Mouse (Mus musculus) layer of hippocampus, postnatal 14 days (tissue): ENCODE measurements around the gene Bmf. TPM values are rescaled to one million over a fixed set of nuclear protein-coding genes. Genes with fewer than 3 reads are reported as not detected.

Source experiments
- DNase-seq, 2 experiments: peaks; one replicate each; pipeline ENCODE4 v3.0.0; 2021 to 2022; ENCODE audit warnings: low spot score in 2 of 2, mixed read lengths in 1 of 2
- total RNA-seq, 2 experiments: library from RNA; stranded (reverse); gene quantifications; 2 replicates each; pipeline ENCODE4 v1.2.3; 2021

Gene Bmf
- total RNA-seq, 2 experiments from 2014 or later, result 5.2 to 6.7 TPM

DNA sequence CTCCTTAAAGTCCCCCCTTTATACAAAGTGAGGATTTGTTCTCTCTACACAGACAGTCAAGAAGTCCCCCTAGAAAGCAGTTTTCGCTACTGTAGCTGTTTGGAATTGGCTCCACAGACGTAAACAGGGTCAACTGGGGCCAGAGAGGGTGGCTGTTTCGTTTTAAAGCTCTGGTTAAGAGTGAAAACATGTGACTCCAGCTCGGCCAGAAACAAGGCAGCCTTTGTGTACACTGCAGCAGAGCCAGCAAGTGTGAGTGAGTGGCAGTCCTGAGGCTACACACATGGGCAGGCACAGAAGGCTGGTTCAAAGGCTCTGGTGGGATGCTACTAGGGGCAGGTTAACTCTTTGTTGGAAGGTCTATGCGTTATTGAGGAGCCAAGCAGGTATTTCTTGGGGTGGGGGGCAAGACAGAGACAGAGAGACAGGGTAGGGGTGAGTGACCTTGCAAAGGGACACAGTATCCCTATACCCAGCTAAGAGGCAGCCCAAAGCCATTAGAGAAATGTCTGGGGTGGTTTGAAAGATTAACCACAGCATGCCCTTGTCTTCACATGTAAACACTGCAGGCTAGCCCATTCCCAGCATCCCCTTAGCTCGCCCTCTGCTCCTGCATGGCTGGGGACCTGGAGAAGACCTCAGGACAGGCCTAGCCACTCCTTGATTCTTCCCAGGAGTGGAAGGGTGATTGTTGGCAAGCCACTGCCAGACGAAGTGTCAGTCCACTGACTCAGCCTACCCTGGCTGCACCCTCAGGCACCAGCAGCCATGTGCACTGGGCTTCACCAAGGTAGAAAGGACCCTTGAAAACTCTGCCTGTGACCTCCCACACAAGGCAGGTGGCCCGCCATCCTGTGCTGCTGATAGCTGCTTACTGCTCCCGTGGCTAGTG, 29.2 kb downstream of the Bmf start:
- DNase-seq, result peak in 1 of 2 experiments; percentile 65

- DNase-seq, result no peak
Observed at GRCm38 (mm10) chr2:118512418-118513377, 36.8 kb downstream of the Bmf start.

DNA sequence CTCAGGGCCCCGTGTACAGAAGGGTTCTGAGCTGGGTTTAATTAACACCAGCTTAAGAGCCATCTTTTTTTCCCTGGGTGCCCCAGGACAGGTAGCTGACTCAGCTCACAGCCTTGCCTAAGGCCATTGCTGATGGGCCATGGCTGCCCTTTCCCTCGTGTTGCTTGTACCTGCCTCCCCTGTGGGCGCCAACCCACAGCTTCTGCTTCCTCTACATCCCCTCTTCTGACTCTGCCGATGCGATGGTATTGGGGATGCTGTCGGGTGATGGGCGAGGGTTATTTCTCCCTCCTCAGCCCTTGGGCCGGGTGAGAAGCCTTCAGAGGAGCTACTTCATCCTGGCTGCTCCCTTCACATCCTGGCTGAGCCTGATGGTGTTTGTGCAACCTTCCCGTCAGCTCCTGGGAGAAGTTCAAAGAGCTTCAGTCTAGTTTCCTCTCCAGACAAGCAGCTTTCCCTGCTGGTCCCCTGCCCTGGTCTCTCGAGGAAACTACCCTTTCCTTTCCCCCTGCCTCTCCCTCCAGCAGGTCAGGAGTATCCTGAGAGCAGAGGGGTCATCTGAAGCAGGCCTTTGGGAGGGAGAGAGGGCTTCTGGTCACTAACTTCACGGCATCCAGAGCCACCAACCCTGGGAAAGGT, 37.6 kb downstream of the Bmf start:
- no peak for DNase-seq

DNA sequence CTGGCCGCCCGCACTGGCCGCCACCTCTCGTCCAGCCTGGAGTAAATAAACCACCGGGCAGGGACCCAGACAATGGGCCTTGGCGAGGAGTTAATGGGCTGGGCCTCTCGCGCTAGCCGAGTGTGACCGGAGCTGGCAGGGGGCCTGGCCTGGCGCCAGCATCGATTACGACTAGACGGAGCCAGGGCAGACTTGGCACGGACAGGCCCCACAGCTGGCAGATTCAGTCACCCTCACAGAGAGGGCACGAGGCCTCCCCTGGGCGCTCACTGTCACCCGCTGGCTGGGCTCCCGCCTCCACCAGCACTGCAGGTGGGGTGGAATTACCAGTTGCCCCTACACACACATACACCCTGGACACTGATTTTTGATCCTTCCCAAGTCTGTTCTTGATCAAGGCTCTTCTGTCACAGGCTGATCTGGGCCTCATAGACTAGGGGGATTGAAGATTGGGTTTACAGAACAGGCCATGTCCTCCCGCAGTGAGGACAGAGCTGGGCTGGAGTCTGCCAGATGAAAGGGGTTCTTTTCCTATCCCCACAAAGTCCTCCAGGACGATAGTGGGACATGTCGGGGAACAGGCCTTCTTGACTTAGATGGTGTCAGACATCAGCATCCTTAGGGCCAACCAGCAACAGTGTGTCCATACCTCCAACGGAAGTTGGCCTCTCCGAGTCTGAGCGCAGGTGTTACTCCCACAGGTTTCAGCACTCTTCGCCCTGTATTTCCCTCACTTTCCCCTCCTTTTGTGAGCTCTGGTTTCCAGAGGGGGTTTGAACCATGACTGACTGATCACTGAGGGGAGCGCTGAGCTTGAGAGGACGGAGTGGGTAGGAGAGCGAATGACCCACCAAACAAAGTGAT, 38.8 kb downstream of the Bmf start:
- DNase-seq, result peak; percentile 82 to 92

DNA sequence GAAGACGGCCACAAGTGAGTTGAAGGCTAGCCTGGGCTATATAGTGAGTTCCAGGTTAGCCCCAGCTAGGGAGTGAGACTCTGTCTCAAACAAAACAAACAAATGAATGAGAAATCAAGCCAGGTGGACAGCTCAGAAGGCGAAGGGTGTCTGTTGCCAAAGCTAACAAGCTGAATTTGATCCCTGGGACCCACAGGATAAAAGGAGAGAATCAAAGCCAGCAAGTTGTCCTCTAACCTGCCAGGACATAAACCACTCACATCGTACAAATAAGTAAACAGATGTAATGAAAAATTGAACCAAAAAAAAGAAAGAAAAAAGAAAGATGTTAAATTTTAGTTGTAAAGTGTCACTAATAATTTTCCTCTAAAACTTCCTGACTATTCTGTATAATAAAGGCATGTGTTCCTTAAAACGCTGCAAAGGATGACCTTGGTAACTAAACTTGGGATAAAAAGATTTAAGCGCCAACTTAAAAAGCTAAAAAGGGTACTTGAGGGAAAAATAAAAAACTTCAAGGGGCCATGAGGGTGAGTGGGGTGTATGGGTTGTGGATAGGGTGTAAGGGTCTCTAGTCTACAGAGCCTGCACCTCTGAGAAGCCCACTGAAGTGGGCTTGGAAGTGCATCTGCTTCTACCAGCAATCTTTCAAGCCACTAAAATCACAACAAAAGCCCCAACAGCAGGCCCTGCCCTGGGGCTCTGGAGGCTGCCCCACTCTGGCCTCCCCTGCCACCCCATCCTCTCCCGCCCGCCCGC, 39.6 kb downstream of the Bmf start:
- DNase-seq, result no peak

GRCm38 (mm10) chr2:118507126-118507525, 42.4 kb downstream of the Bmf start:
- DNase-seq, result no peak

GRCm38 (mm10) chr2:118500191-118500590, 49.3 kb downstream of the Bmf start:
- DNase-seq, result no peak

DNA sequence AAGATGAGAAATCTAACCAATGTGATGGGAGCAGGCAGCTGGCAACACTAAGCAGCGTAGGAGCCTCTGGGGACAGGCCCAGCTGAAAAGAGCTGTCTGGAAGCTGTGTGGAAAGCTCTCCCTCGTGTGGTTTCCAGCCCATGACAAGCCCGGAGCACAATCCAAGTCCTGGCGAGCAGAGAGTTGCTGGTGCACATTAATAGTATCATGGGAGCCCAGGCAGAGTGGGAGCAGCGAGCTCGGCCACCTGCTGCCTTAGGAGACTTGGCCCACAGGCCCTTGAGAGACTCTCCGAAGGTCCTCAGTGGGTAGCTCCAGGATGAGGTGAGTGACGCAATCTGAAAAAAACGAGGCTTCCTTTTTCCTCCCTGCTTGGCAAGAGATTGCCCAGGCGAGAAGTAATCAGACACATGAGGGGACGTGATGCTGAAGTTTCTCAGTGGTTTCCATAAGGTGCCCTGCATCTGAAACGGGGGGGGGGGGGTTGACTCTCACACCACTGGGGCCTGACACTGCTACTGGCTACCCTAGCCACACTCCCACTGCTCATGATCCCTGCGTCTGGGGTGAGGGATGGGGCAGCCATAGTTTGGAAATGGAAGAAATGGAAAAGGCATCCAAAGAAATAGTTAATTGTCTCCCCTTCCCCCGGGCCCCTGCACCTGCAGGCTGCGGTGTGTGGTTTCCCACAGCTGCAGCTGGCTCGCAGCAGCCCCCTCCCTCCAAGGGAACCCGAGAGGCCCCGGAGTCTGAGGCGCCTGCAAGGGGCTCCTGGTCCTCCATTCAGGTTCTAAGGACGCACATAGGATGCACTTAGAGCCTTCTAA, 50.1 kb downstream of the Bmf start:
- DNase-seq, result no peak

GRCm38 (mm10) chr2:118498476-118498875, 51.0 kb downstream of the Bmf start:
- no peak for DNase-seq

- DNase-seq, result no peak
Observed at GRCm38 (mm10) chr2:118497890-118498289, 51.6 kb downstream of the Bmf start.

GRCm38 (mm10) chr2:118495024-118495423, 54.5 kb downstream of the Bmf start:
- no peak for DNase-seq

GRCm38 (mm10) chr2:118491741-118492395, 57.6 kb downstream of the Bmf start:
- DNase-seq, result no peak

GRCm38 (mm10) chr2:118491281-118491731, 58.2 kb downstream of the Bmf start:
- no peak for DNase-seq

DNA sequence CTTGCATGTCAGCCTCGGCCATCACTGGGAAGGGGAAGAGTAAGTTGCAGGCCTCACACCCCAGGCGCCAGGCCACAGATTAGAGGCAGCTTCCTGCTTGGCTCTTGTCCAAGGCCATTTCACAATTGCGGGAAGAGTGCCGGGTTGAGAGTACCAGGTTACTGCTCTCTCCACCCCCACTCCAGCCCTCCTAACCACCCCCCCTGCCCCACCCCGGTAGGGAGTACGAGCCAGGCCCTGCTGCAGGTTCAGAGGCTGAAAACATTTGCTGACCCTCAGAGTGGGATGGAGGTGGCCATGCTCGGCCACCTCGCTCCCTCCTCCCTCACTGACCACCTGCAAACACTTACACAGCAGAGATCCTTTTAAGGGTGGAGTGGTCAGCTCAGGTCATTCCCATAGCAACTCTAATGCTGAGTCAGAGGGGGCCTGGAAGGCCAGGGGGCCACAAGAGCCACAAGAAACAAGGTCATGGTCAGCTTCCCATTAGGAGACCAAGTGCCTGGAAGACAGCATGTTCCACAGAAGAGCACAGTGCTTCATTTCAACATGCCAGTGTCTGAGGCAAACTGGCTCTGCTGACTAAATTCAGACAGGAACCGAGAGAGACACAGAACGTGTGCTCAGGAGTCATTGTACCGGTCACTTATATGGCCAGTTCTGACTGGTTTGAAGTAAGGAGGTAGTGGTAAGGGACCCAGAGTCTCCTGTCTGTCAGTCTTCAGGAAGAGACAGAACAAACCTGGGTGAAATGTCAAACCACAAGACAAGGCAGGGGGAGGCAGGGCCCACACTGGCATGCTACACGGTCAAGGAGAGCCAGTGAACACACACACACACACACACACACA, 59.0 kb downstream of the Bmf start:
- peak in 1 of 2 experiments; percentile 46 for DNase-seq

DNA sequence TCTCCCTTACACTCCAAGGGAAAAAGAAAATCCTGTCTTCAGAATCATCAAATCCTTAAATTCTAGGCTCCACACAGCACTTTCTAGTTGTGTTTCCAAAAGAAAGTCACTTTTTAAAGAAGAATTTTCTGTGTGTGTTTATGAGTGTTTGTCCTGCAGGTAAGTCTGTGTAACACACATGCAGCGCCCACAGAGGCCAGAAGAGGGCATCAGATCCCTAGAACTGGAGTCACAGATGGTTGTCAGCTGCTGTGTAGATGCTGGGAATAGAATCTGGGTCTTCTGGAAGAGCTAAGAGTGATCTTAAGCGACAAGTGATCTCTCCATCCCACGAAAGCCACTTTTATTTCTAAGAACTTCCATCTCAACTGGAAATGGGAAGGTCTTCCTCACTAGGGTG, 61.7 kb downstream of the Bmf start:
- no peak for DNase-seq

GRCm38 (mm10) chr2:118486933-118487332, 62.6 kb downstream of the Bmf start:
- DNase-seq, result peak; percentile 63 to 79

DNA sequence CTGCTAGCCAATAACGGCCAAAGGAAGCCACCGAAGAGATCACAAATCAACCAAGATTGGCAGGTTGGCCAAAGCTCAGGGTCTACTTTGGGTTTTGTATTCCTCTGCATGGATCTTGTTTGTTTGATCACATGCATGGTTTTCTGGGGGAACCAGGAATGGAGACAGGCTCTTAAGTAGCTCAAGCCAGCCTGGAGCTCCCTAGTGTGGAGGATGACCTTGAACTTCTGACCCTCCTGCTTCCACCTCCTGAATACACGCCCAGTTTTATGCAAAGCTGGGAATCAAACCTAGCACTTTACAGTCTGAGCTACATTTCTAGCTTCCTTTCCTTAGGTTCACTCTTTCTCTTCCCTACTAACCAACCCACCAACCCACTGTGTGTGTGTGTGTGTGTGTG, 64.1 kb downstream of the Bmf start:
- DNase-seq, result no peak
